Mouse (Mus musculus) gonadal fat pad, adult 2 months (tissue): ENCODE data around the gene Fth1. TPM values are rescaled to one million over a fixed set of nuclear protein-coding genes. Genes with fewer than 3 reads are reported as not detected.
"Not testable (repeated sequence)": the region's sequence is repeated elsewhere in the genome, so short reads cannot be mapped to it uniquely, and the experiment has no call there.

ENCODE experiments used
- DNase-seq: peaks from one replicate; pipeline ENCODE4 v3.0.0-alpha.2; 2012; ENCODE audit warnings: low read depth
- polyA plus RNA-seq: library from polyadenylated mRNA; depleted of rRNA; stranded (reverse); fragments of >200 nt; gene quantifications from 2 replicates; pipeline ENCODE4 v1.2.3, GENCODE M21; 2012

Gene Fth1
- polyA plus RNA-seq, 1 experiment = 2,066 TPM

DNA sequence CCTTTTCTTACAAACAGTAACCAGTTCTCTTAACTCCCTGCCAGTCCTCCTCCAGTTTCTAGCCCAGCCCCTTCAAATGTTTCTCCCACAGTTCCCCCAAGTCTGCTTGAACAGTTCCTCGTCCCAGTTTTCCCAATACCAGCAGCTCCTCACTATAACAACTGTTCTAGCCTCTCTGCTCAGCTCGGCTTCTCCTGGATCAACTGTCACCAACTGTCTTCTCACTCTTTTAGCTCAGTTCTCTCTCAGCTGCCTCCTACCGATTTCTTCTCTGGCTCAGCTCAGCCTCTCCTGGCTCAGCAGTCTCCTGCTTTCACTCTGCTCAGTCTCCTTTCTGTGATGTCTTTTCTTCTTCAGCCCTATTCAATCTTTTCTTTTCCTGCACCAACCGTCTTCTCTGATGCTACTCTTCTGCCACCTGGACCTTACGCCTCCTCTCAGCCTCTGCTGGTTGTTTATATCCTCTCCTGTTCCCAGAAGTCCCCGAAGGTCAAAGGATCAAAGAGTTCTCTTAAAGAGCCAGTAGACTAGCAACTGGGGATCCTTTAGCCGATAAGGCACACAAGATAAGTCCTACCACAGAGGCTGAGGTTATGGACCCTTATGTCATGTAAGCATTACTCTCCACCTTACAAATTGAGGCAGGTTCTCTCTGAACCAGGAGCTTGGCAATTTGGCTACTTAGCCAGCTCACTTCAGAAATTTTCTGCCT is 16.0 kb upstream of the Fth1 start:
- no peak for DNase-seq

DNA sequence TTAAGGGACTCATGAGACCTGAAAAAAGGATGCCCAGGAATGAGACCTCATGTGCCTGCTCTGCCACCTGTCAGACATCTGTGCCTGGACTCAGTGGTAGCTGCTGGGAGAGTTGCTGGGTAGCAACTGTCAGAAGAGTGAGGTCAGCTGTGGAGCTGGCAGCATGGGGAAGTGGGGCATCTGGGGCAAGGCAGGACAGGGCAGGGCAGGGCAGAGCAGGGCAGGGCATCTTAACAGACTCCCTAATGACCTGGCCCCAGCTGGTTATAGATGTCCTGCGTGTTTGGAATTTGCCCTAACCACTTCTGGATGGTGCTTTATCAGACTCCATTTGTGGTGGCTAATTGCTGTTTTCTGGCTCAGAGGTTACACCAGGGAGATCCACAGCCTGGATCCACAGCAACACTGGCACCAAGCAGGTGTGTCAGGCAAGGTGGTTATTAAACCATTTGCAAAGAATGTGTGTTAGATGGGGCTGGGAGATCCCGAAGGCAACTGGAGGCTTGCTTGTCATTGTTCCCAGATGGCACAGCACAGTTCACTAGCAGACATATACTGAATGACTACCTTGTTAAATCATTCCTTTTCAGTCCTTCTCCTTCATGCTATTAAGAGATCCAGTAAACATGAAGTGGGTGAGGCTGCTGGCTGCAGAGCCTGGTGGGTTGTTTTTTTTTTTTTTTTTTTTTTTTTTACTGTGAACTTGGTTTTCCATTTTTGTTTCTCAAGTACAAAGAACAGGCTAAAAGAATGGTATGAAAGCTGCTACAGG is 14.1 kb upstream of the Fth1 start:
- no peak for DNase-seq

DNA sequence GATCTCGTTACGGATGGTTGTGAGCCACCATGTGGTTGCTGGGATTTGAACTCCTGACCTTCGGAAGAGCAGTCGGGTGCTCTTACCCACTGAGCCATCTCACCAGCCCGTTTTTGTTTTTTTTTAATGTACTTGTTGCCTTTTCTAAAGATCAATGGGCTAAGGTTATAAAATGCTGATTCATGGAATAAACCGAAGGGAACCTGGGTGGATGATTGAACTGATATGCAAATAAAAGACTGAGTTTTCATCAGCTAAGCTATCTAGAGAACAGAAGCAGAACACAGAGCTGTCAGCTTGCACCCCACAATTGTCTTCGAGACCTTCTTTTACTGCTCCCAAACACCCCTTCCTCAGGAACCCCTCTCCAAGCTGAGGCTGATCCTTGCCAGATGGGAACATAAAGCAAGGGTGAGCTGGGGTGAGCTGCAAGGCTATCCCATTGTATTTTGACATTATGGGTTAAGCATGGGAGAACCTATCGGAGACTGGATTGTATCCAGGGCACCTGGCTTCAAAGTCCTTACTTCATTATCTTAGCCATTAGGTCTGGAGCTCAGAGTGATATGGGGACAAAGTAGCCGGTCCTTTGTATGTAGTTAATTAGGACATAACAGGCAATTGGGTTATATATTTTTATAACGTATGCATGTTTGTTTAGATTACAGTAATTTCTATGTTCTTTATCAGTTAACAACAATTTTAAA is 12.2 kb upstream of the Fth1 start:
- no peak for DNase-seq

- DNase-seq = not testable (repeated sequence)
These were observed 5.5 kb upstream of the Fth1 start for GRCm38 (mm10) chr19:9974853-9975252.

DNA sequence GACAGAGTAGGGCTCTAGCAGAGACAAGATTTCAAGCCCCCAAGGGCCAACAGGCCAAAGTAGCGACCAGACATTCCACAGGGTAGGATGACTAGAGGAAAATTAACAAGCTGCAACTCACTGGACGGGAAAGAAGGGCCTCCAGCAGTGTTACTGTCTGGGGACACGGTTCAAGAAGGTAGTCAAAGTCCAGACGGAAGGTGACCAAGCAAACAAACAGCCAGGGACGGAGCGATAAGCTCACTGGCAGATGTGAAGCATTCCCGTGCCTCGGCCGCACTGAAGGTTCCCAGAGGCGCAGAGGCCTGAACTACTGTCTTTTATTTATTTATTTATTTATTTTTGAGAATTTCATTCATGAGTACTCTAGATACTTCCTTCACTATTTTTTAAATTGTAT is 3.3 kb upstream of the Fth1 start:
- no peak for DNase-seq

DNA sequence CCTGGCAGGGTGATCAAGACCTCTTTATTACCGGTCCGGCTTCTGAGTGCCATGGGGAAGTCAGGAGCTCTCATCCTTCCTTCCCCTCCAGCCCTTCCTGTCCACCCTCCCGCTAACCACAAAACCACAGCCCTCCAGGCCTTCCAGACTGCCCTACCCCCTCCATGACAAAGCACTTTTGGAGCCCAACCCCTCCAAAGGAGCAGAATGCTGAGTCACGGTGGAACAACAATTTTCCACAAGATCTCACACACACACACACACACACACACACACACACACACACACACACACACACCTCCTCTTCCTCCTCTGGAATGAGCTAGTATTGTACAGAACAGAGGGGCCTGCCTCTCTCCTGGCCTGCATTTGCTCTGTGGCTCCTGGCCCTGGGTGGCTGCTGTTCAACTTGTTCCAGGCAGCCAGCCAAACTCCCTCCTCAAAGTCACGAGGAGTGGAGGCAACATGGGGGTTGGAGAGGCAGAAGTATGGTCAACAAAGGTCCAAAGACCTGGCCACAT is 1.9 kb upstream of the Fth1 start:
- no peak for DNase-seq

GRCm38 (mm10) chr19:9979156-9979555 is 1.2 kb upstream of the Fth1 start:
- no peak for DNase-seq

DNA sequence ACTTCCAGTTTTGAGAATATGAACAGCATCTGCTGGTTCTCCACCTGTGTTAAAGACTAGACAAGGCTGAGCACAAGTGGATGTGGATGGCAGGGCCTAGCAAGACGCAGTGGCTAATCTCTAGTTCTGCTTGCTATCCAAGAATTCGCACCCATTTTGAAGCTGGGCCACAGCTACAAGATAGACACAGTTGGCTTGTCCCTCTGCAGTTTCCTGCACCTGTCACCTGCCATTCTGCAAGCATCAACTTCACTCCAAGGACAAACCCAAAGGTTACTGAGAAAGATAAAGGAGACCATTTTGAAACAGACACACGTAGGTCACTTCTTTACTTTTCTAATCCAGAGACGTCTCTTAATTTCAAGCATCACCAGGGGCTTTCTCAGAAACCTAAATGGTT is 1.2 kb downstream of the Fth1 start:
- DNase-seq = no peak

GRCm38 (mm10) chr19:9982151-9982851 is 1.9 kb downstream of the Fth1 start:
- DNase-seq = peak; percentile 45

- DNase-seq = peak; percentile 27
These were observed 2.6 kb downstream of the Fth1 start for GRCm38 (mm10) chr19:9982852-9983542.

- no peak for DNase-seq
These were observed 4.0 kb downstream of the Fth1 start for GRCm38 (mm10) chr19:9984111-9985055.

GRCm38 (mm10) chr19:9985190-9985899 is 4.9 kb downstream of the Fth1 start:
- no peak for DNase-seq

- no peak for DNase-seq
These were observed 5.6 kb downstream of the Fth1 start for GRCm38 (mm10) chr19:9985900-9986421.

DNA sequence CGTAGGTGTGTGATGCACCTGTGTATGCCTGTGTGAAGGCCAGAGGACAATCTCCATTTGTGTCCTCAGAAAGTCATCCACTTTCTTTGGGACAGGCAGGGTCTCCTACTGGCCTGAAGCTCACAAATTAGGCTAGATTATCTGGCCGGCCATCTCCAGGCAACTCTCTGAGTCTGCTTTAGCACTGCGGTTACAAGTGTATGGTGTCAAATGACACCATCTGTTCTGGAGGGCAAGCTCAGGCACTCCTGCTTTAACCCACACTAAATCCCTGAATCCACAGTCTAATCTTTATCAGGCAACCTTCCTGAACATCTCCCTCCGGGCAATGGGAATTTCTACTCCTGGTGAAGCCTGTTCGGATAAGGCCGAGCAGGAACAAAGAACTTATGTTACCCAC is 6.8 kb downstream of the Fth1 start:
- no peak for DNase-seq

- DNase-seq = no peak
These were observed 7.2 kb downstream of the Fth1 start for GRCm38 (mm10) chr19:9987593-9987992.

DNA sequence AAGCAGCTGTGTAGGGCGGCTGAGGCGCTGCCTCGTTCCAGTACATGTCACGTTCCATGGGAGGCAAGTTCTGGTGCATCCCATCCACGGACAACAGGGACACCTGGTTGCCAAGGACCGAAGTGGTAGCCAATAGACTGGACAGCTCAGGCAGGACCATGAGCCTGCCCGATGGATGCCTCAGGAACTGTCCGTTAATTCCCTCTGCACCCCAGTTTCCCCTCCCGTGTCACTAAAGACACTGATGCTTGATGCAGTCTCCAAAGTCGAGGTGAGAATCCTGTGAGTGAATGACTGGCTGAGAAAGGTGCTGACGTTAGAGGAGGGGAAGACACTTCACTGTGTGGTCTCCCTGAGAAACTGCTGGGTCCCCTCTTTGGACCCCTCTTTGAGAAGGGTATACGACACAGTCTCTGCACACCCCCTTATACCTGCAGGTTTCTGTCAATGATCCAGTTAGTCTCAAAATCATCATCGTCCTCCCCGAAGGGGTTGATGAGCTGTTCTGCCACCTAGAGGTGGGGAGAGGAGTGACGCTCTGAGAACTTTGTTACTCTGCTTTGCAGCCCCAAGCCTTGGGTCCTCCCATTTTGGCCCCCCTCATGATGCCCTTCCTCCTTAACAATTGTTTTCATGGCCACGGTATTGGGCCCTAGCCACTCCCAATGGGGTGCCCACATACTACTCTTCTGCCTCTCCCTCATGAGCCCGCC is 8.9 kb downstream of the Fth1 start:
- no peak for DNase-seq

DNA sequence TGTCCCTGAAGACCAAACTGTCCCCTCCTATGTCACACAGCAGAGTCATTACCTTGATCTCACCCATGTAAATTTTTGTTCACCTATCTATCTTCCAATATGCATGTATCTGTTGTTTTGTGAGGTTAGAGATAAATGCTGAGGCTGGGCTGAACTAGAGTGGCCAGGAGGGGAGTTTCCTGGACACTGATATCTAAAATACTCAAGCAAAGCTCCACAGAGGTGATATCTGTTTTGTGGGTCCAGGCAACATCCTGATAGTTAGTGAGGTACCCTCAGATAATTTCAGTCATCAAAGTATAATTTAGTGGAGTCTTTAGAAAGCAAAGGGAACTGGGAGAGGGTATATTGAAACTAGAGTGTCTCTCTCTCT is 9.5 kb downstream of the Fth1 start:
- no peak for DNase-seq

- no peak for DNase-seq
These were observed 10.9 kb downstream of the Fth1 start for GRCm38 (mm10) chr19:9991304-9991703.
